Mouse (Mus musculus) forebrain, embryonic 10.5 days (tissue): ENCODE measurements around the gene Katnal1. TPM values are rescaled to one million over a fixed set of nuclear protein-coding genes. Genes with fewer than 3 reads are reported as not detected.

Experiments used
- DNase-seq: peaks from one replicate; pipeline ENCODE4 v3.0.0-alpha.2; 2017; ENCODE audit warnings: low spot score; ENCODE audit errors: extremely low spot score
- H3K27ac ChIP-seq: fragments of 300-500 bp; sonication (generic); 2 replicates; pipeline ENCODE4 v1.5.1; 2016; ENCODE audit warnings: mild to moderate bottlenecking
- H3K27me3 ChIP-seq: fragments of 300-500 bp; sonication (generic); 2 replicates; pipeline ENCODE4 v1.6.1; 2016; ENCODE audit warnings: mild to moderate bottlenecking; ENCODE audit not compliant: poor library complexity, severe bottlenecking
- H3K36me3 ChIP-seq: fragments of 300-500 bp; sonication (generic); replicated peaks from 2 replicates; pipeline ENCODE4 v1.6.1; 2016; ENCODE audit warnings: mild to moderate bottlenecking, moderate library complexity
- H3K4me1 ChIP-seq: fragments of 300-500 bp; sonication (generic); 2 replicates; pipeline ENCODE4 v1.6.1; 2016
- H3K4me3 ChIP-seq: fragments of 300-500 bp; sonication (generic); 2 replicates; pipeline ENCODE4 v1.5.1; 2016; ENCODE audit warnings: mild to moderate bottlenecking, moderate library complexity
- H3K9me3 ChIP-seq: fragments of 300-500 bp; sonication (generic); 2 replicates; pipeline ENCODE4 v1.6.1; 2016; ENCODE audit warnings: mild to moderate bottlenecking, moderate library complexity
- WGBS: fragments of 180-500 bp; shearing (Covaris S2); methylation state at CpG from one replicate; pipeline ENCODE4 v1.1.7; 2016; 5-methylcytosine and 5-hydroxymethylcytosine counted together
- polyA plus RNA-seq: library from polyadenylated mRNA; unstranded; fragments of >200 nt; fragmentation: Nextera tagmentation; extraction: Ambion mirVana; gene quantifications from 2 replicates; pipeline ENCODE4 v1.2.1, GENCODE M21; 2016

Katnal1 gene
- polyA plus RNA-seq, 1 experiment from 2014 or later, result 22.9 TPM

DNA sequence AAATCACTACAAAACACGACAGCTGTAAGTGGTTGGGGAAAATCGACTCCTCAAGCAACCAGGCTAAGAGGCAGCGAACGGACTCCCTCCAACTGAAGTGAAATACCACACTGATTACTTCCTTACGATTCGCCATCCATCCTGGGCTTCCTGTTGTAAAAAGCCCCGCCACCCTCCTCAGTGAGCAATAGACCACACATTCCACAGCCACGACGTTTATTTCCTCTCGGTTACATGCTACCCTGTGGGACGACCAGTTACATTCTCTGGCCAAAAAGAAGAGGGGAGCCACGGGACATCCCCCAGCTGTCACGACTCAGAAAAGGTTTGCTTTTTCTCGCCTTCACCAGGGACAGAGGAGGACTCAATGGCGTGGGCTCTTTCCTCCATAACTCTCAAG, 20.9 kb upstream of the Katnal1 start:
- peaks cover 4% of the 10 kb centered on the region; the same call in 1 of the 2 replicates for H3K4me1 ChIP-seq
- no peak overlapping the region for H3K4me3 ChIP-seq
- H3K27me3 ChIP-seq, result no peaks in the 10 kb centered on the region
- H3K36me3 ChIP-seq, result no peaks in the 10 kb centered on the region
- H3K9me3 ChIP-seq, result no peaks in the 10 kb centered on the region; the same call in 1 of the 2 replicates
- DNase-seq, result no peak
- 0 out of 2 replicates have a peak overlapping the region, but pooled peaks have one; percentile 48 for H3K27ac ChIP-seq
- WGBS, result 72% methylated on average over 15 of the region's 15 CpGs

DNA sequence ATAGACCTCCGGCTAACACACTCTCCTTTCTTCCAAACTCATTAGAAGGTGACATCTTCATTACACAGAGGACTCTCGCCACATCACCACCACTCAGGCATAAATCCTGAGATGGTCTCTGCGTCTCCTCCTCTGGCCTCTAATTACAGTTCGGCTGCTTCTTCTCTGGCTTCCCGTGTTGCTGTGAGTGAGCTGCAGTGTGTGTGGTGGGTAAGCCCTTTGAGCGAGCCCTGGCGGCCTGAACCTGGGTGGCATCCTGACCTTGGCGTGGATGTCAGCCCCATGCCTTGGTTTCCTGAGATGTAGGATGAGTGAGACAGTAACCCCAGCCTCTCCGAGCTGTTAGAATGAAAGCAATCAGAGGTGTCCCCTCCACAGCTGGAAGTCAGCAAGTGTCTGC, 19.5 kb upstream of the Katnal1 start:
- no peak for DNase-seq
- 80% methylated on average over 9 of the region's 9 CpGs for WGBS
- Histone ChIP-seq H3K4me3 (no peak overlapping the region), H3K27ac (no peak overlapping the region), H3K4me1 (peaks cover 9% of the 10 kb centered on the region), H3K27me3 (no peaks in the 10 kb centered on the region), H3K36me3 (no peaks in the 10 kb centered on the region), H3K9me3 (no peaks in the 10 kb centered on the region)

DNA sequence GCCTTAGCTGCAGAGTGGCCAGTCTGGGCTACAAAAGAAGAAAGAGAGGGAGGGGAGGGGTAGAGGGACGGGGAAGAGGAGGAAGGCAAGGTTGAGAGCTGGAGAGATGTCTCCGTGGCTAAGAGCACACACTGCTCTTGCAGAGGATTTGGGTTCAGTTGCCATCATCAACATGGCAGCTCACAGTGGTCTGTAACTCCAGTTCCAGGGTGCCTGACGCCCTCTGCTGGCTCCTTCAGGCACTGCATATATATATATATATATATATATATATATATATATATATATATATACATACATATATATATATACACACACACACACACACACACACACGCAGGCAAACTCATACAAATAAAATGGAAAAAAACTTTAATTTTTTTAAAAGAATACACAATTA, 18.3 kb upstream of the Katnal1 start:
- no peak for DNase-seq
- 92% methylated on average over 3 of the region's 4 CpGs for WGBS
- no peaks in the 10 kb centered on the region for H3K36me3 ChIP-seq
- H3K27me3 ChIP-seq, result no peaks in the 10 kb centered on the region
- no peak overlapping the region for H3K4me3 ChIP-seq
- H3K9me3 ChIP-seq, result peaks cover 6% of the 10 kb centered on the region; the same call in 1 of the 2 replicates
- H3K4me1 ChIP-seq, result peaks cover 17% of the 10 kb centered on the region
- H3K27ac ChIP-seq, result no peak overlapping the region

DNA sequence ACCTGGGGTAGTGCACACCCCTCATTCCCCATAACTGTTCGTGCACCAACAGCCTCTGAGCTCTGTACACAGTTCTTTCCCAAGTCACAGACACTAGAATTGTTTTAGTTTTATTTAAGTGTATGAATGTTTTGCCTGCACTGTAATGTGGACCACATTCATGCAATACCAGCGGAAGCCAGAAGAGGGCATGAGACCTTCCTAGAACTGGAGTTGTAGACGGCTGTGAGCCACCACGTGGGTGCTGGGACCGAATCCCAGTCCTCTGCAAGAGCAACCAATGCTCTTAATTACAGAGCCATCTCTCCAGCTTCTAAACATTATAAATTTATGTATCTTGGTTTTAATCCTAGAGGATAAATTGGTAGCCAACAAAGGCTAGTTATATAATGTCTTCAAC, 17.7 kb upstream of the Katnal1 start:
- Histone ChIP-seq H3K4me3 (no peak overlapping the region), H3K27ac (no peak overlapping the region), H3K36me3 (no peaks in the 10 kb centered on the region), H3K9me3 (peaks cover 10% of the 10 kb centered on the region; the same call in 1 of the 2 replicates), H3K4me1 (peaks cover 17% of the 10 kb centered on the region), H3K27me3 (no peaks in the 10 kb centered on the region)
- WGBS, result 75% methylated on average over 5 of the region's 5 CpGs
- no peak for DNase-seq

DNA sequence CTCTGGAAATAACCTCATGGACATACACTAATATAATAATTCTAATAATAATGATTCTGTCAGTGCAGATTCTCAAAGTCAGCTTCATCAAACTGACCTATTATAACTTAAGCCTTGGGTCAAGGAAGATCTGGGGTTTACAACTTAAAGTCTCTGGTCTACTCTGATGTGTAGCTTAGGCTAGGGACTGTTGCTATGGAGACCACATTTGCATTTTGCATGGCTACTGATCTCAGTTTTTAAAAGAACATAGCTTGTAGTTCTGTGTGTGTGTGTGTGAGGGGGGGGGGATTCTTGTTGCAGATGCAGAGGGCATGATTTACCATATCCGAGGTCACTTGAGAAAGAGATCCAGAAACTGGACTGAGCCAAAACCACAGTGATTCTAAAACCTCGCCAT, 16.6 kb upstream of the Katnal1 start:
- Histone ChIP-seq H3K27ac (no peak overlapping the region), H3K36me3 (no peaks in the 10 kb centered on the region), H3K9me3 (peaks cover 10% of the 10 kb centered on the region; the same call in 1 of the 2 replicates), H3K27me3 (no peaks in the 10 kb centered on the region), H3K4me3 (no peak overlapping the region), H3K4me1 (peaks cover 17% of the 10 kb centered on the region)
- WGBS, result 84% methylated on average over 2 of the region's 2 CpGs
- no peak for DNase-seq

DNA sequence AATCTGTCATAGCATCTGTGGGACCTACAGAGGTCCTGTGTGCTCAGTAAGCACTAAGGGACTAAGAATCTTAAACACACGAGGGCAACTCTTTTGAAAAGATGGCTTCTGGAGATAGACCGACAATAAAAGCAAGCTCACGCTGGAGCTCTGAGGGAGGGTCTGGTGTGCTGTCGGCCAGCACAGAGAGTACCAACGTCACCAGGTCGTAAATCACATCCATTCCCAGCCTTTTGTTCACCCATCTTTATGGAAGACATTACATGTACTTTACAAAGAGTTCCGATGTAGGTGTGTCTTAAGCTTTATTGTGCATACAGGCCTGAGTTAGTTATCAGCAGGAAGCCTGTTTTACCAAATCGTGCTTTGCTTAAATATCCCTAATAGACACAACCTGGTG, 14.9 kb upstream of the Katnal1 start:
- H3K27ac ChIP-seq, result 0 out of 2 replicates have a peak overlapping the region, but pooled peaks have one; percentile 0
- H3K36me3 ChIP-seq, result no peaks in the 10 kb centered on the region
- no peak overlapping the region for H3K4me3 ChIP-seq
- 86% methylated on average over 8 of the region's 8 CpGs for WGBS
- H3K9me3 ChIP-seq, result peaks cover 10% of the 10 kb centered on the region; the same call in 1 of the 2 replicates
- no peaks in the 10 kb centered on the region for H3K27me3 ChIP-seq
- DNase-seq, result no peak
- peaks cover 23% of the 10 kb centered on the region for H3K4me1 ChIP-seq

DNA sequence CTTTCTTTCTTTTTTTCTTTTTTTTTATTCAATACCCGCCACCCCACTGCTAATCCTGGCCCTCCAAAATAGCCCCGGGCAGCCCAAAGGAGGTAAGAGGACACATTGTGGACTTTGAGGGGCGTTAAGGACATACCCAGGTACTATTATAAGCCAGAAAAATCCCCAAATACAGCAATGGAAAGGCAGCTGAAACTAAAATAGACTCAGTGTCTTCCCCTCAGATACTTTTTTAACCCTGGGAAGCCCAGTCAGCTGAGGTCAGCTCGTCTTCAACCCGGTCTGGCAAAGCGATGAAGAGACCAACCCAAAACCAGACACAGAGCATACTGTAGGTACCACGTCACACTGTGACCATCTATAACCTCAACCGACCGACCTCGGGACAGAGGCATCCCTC, 14.3 kb upstream of the Katnal1 start:
- 81% methylated on average over 10 of the region's 10 CpGs for WGBS
- H3K9me3 ChIP-seq, result peaks cover 10% of the 10 kb centered on the region; the same call in 1 of the 2 replicates
- H3K27me3 ChIP-seq, result no peaks in the 10 kb centered on the region
- no peaks in the 10 kb centered on the region for H3K36me3 ChIP-seq
- no peak overlapping the region for H3K4me3 ChIP-seq
- peaks cover 23% of the 10 kb centered on the region for H3K4me1 ChIP-seq
- DNase-seq, result no peak
- H3K27ac ChIP-seq, result 0 out of 2 replicates have a peak overlapping the region, but pooled peaks have one; percentile 21

DNA sequence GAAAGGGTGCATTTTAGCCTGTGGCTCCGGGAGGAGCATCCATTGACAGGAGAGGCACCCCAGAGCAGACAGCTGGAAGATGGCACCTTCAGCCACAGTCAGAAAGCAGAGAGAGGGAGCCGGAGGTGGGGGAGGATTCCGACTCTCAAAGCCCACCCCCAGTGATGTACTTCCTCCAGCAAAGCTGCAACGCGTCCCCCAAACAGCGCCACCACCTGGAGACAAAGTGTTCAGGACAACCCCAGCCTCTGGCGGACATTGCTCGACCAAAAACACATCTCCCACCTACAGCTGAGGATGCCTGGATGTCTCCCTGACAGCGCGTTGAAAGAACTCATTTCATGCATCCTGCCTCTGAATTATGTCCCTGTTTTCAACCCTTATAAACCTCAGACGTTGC, 13.8 kb upstream of the Katnal1 start:
- H3K27me3 ChIP-seq, result no peaks in the 10 kb centered on the region
- peaks cover 23% of the 10 kb centered on the region for H3K4me1 ChIP-seq
- 0 out of 2 replicates have a peak overlapping the region, but pooled peaks have one; percentile 21 for H3K27ac ChIP-seq
- DNase-seq, result no peak
- WGBS, result 72% methylated on average over 11 of the region's 11 CpGs
- no peaks in the 10 kb centered on the region for H3K36me3 ChIP-seq
- H3K4me3 ChIP-seq, result no peak overlapping the region
- H3K9me3 ChIP-seq, result peaks cover 10% of the 10 kb centered on the region; the same call in 1 of the 2 replicates

DNA sequence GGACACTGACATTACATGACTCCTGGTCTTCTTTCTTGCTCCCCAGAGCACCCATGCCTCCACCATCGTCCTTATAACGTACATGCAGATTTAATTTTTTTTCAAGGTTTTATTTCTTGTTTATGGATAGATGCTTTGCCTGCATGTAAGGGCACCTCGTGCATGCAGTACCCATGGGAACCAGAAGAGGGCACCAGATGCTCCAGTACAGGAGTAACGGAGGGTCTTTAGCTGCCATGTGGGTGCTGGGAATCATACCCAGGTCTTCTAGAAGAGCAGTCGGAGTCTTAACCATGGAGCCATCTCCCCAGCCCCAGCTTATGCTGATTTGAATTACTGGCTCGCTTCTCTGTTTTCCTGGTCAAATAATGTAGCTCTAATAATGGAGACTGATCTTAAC, 13.2 kb upstream of the Katnal1 start:
- WGBS, result 93% methylated on average over 6 of the region's 6 CpGs
- H3K27me3 ChIP-seq, result no peaks in the 10 kb centered on the region
- peaks cover 10% of the 10 kb centered on the region; the same call in 1 of the 2 replicates for H3K9me3 ChIP-seq
- H3K4me1 ChIP-seq, result peaks cover 23% of the 10 kb centered on the region
- no peak overlapping the region for H3K4me3 ChIP-seq
- H3K27ac ChIP-seq, result no peak overlapping the region
- no peaks in the 10 kb centered on the region for H3K36me3 ChIP-seq
- DNase-seq, result no peak

DNA sequence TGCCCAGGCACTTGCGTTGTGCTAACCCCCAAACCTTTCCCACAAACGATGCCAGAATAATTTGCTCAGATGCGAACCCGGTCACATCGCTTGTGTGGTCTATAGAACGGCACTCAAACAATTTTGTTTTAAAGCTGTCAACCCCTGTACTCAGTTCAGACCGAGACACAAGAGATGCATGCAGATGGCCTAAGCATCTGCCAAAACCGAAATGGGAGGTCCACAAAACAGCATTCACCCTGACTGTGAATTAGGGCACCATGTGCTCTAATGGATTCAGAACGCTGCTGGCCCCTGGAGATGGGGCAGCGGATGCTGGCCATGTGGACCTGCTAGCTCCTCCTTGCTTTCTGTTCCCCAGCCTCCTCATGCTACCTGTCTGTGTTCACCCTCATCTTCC, 12.7 kb upstream of the Katnal1 start:
- H3K9me3 ChIP-seq, result peaks cover 10% of the 10 kb centered on the region; the same call in 1 of the 2 replicates
- 95% methylated on average over 10 of the region's 10 CpGs for WGBS

DNA sequence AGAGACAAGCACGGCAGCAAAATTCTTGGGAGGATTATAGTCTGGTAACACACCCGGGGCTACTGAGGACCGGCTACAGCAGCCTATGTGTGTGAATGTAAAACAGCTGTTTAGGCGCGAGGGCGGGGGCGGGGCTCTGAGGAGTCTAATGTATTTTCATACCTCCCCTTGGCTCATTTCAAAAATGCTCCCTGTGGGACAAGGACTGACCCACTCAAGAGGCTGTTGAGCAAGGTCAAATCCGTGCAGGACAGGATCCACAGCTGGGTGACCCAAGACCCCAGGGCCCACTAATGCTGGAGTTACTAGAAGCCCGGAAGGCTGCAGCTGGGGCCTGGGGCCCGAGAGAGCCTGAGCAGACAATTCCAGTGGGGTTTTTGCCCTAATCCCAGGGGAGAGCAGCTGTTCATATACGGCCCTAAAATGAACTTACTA, 10.8 kb upstream of the Katnal1 start:
- H3K27me3 ChIP-seq, result no peaks in the 10 kb centered on the region
- H3K4me1 ChIP-seq, result peaks cover 31% of the 10 kb centered on the region
- H3K27ac ChIP-seq, result peak overlapping the region; percentile 59; the same call in 1 of the 2 replicates
- DNase-seq, result no peak
- H3K9me3 ChIP-seq, result peaks cover 14% of the 10 kb centered on the region; the same call in 1 of the 2 replicates
- WGBS, result 67% methylated on average over 11 of the region's 11 CpGs
- no peak overlapping the region for H3K4me3 ChIP-seq
- H3K36me3 ChIP-seq, result no peaks in the 10 kb centered on the region

More for the DNA sequence above, 12.7 kb upstream of the Katnal1 start:
- Histone ChIP-seq H3K36me3 (no peaks in the 10 kb centered on the region), H3K4me3 (no peak overlapping the region), H3K27ac (no peak overlapping the region), H3K27me3 (no peaks in the 10 kb centered on the region), H3K4me1 (peaks cover 23% of the 10 kb centered on the region)
- DNase-seq, result no peak

DNA sequence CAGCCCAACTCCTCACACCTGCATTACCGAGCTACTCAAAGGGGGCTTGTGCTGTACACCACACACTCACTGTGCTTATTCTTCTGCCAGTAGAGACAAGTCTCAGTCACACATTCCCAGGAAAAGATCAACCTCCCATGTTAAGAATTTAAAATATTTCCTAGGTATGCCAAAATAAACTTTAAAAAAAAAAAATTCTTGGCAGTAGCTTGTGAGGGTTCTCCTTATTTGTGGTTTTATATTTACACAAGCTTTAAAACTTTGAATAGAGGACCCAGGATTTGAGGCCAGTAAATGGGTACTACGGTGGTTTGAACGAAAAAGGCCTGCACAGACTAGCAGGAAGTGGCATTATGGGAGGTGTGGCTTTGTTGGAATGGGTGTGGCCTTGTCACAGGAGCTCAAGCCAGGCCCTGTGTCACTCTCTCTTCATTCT, 7.4 kb upstream of the Katnal1 start:
- no peaks in the 10 kb centered on the region for H3K36me3 ChIP-seq
- 92% methylated on average over 3 of the region's 3 CpGs for WGBS
- no peak for DNase-seq
- H3K4me1 ChIP-seq, result peaks cover 28% of the 10 kb centered on the region
- H3K9me3 ChIP-seq, result peaks cover 4% of the 10 kb centered on the region; the same call in 1 of the 2 replicates
- 0 out of 2 replicates have a peak overlapping the region, but pooled peaks have one; percentile 44 for H3K27ac ChIP-seq
- no peak overlapping the region for H3K4me3 ChIP-seq
- no peaks in the 10 kb centered on the region for H3K27me3 ChIP-seq

DNA sequence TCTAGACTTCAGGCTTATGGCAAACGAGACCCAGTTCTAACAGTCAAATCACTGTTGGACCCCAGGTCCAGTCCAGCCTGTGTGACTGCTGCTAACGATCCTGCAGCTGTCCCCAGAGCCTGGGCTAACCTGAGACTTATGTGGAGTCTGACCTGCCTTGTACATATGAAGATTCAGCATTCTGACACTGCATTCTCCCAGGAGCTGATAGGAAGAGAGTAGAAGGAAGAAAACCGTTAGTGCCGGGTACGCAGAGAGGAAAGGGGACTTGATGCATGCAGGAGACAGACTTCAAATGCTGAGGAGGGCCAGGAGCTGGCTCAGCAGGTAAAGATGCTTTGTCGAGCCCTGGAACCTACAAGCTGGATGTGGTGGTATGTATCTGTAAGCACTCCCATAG, 6.8 kb upstream of the Katnal1 start:
- Histone ChIP-seq H3K27ac (peak overlapping the region; percentile 44; the same call in 1 of the 2 replicates), H3K4me1 (peaks cover 29% of the 10 kb centered on the region), H3K36me3 (no peaks in the 10 kb centered on the region), H3K4me3 (no peak overlapping the region), H3K9me3 (peaks cover 4% of the 10 kb centered on the region; the same call in 1 of the 2 replicates), H3K27me3 (no peaks in the 10 kb centered on the region)
- DNase-seq, result no peak
- WGBS, result 90% methylated on average over 6 of the region's 6 CpGs
